Mouse (Mus musculus) hindbrain, embryonic 13.5 days (tissue): ENCODE results near the gene Gm10972. TPM values are rescaled to one million over a fixed set of nuclear protein-coding genes. Genes with fewer than 3 reads are reported as not detected.
"Not testable (repeated sequence)": the region's sequence is repeated elsewhere in the genome, so short reads cannot be mapped to it uniquely, and the experiment has no call there.

Experiments
- ATAC-seq: fragments of 200-750 bp; cut with Nextera tagmentation; 2 replicates; pipeline ENCODE4 v1.8.0; 2017; ENCODE audit warnings: moderate TSS enrichment; ENCODE audit not compliant: low FRiP score
- H3K27ac ChIP-seq: fragments of 300-500 bp; sonication (generic); 2 replicates; pipeline ENCODE4 v1.5.1; 2015; ENCODE audit warnings: inconsistent platforms, mild to moderate bottlenecking, moderate library complexity
- H3K27me3 ChIP-seq: fragments of 300-500 bp; sonication (generic); 2 replicates; pipeline ENCODE4 v1.6.1; 2015; ENCODE audit warnings: mild to moderate bottlenecking, inconsistent platforms
- H3K36me3 ChIP-seq: fragments of 300-500 bp; sonication (generic); 2 replicates; pipeline ENCODE4 v1.6.1; 2015; ENCODE audit warnings: mild to moderate bottlenecking, inconsistent platforms
- H3K4me1 ChIP-seq: fragments of 300-500 bp; sonication (generic); replicated peaks from 2 replicates; pipeline ENCODE4 v1.6.1; 2015; ENCODE audit warnings: inconsistent platforms
- H3K4me2 ChIP-seq: fragments of 300-500 bp; sonication (generic); 2 replicates; pipeline ENCODE4 v1.6.1; 2015; ENCODE audit warnings: inconsistent platforms, mild to moderate bottlenecking, moderate library complexity
- H3K4me3 ChIP-seq: fragments of 300-500 bp; sonication (generic); 2 replicates; pipeline ENCODE4 v1.5.1; 2015; ENCODE audit warnings: mild to moderate bottlenecking, inconsistent platforms
- H3K9ac ChIP-seq: fragments of 300-500 bp; sonication (generic); 2 replicates; pipeline ENCODE4 v1.6.1; 2015; ENCODE audit warnings: mild to moderate bottlenecking, inconsistent platforms
- H3K9me3 ChIP-seq: fragments of 300-500 bp; sonication (generic); 2 replicates; pipeline ENCODE4 v1.6.1; 2016; ENCODE audit warnings: inconsistent platforms
- WGBS: fragments of 180-500 bp; shearing (Covaris S2); methylation state at CpG from one replicate; pipeline ENCODE4 v1.1.7; 2015; 5-methylcytosine and 5-hydroxymethylcytosine counted together
- polyA plus RNA-seq: library from polyadenylated mRNA; unstranded; fragments of >200 nt; fragmentation: Nextera tagmentation; extraction: Ambion mirVana; gene quantifications from 2 replicates; pipeline ENCODE4 v1.2.1, GENCODE M21; 2015

Gene Gm10972
- polyA plus RNA-seq, 1 experiment from 2014 or later = not detected

- WGBS = 91% methylated on average over 10 of the region's 10 CpGs
- no peak for ATAC-seq
- no peak overlapping the region for H3K9ac ChIP-seq
- no peak overlapping the region for H3K4me2 ChIP-seq
- H3K27ac ChIP-seq = no peak overlapping the region
- no peaks in the 10 kb centered on the region for H3K27me3 ChIP-seq
- no peaks in the 10 kb centered on the region for H3K4me1 ChIP-seq
- H3K4me3 ChIP-seq = no peak overlapping the region
- no peaks in the 10 kb centered on the region for H3K9me3 ChIP-seq
- H3K36me3 ChIP-seq = no peaks in the 10 kb centered on the region
Observed at GRCm38 (mm10) chr3:94622550-94622949, 20.4 kb upstream of the Gm10972 start.

GRCm38 (mm10) chr3:94624281-94624680 lies 18.6 kb upstream of the Gm10972 start:
- 90% methylated on average over 4 of the region's 4 CpGs for WGBS
- no peak overlapping the region for H3K9ac ChIP-seq
- no peak overlapping the region for H3K4me3 ChIP-seq
- H3K4me1 ChIP-seq = no peaks in the 10 kb centered on the region
- H3K9me3 ChIP-seq = no peaks in the 10 kb centered on the region
- no peaks in the 10 kb centered on the region for H3K36me3 ChIP-seq
- H3K27ac ChIP-seq = no peak overlapping the region
- ATAC-seq = no peak
- no peak overlapping the region for H3K4me2 ChIP-seq
- no peaks in the 10 kb centered on the region for H3K27me3 ChIP-seq

GRCm38 (mm10) chr3:94628712-94629111 lies 14.2 kb upstream of the Gm10972 start:
- Histone ChIP-seq H3K9ac (no peak overlapping the region), H3K4me1 (no peaks in the 10 kb centered on the region), H3K9me3 (no peaks in the 10 kb centered on the region), H3K4me2 (no peak overlapping the region), H3K27me3 (no peaks in the 10 kb centered on the region), H3K27ac (no peak overlapping the region), H3K36me3 (no peaks in the 10 kb centered on the region), H3K4me3 (no peak overlapping the region)
- no peak for ATAC-seq
- 93% methylated on average over 5 of the region's 5 CpGs for WGBS

- Histone ChIP-seq H3K4me1 (no peaks in the 10 kb centered on the region), H3K4me2 (no peak overlapping the region), H3K9ac (no peak overlapping the region), H3K36me3 (no peaks in the 10 kb centered on the region), H3K4me3 (no peak overlapping the region), H3K27ac (no peak overlapping the region), H3K27me3 (no peaks in the 10 kb centered on the region), H3K9me3 (no peaks in the 10 kb centered on the region)
- ATAC-seq = no peak
- WGBS = 83% methylated on average over 3 of the region's 3 CpGs
Observed at GRCm38 (mm10) chr3:94629876-94630275, 13.0 kb upstream of the Gm10972 start.

- WGBS = 62% methylated on average over 6 of the region's 6 CpGs
- H3K27me3 ChIP-seq = no peaks in the 10 kb centered on the region
- H3K36me3 ChIP-seq = no peaks in the 10 kb centered on the region
- H3K9me3 ChIP-seq = no peaks in the 10 kb centered on the region
- no peak overlapping the region for H3K27ac ChIP-seq
- ATAC-seq = no peak
- no peak overlapping the region for H3K9ac ChIP-seq
- no peak overlapping the region for H3K4me3 ChIP-seq
- no peak overlapping the region for H3K4me2 ChIP-seq
- H3K4me1 ChIP-seq = peaks cover 4% of the 10 kb centered on the region; the same call in 1 of the 2 replicates
Observed at GRCm38 (mm10) chr3:94648755-94649590, 6.1 kb downstream of the Gm10972 start.

- Histone ChIP-seq H3K27ac (no peak overlapping the region), H3K9ac (no peak overlapping the region), H3K4me2 (no peak overlapping the region), H3K9me3 (no peaks in the 10 kb centered on the region), H3K4me1 (peaks cover 4% of the 10 kb centered on the region; the same call in 1 of the 2 replicates), H3K36me3 (no peaks in the 10 kb centered on the region), H3K4me3 (no peak overlapping the region), H3K27me3 (no peaks in the 10 kb centered on the region)
- ATAC-seq = no peak
- WGBS = 88% methylated on average over 7 of the region's 7 CpGs
Observed at GRCm38 (mm10) chr3:94650409-94650808, 7.5 kb downstream of the Gm10972 start.

GRCm38 (mm10) chr3:94653967-94654366 lies 11.1 kb downstream of the Gm10972 start:
- whole genome bisulfite sequencing = 82% methylated on average over 1 of the region's 1 CpGs
- peaks cover 14% of the 10 kb centered on the region for H3K27me3 ChIP-seq
- not testable (repeated sequence) for H3K4me3 ChIP-seq, H3K4me1 ChIP-seq, H3K9ac ChIP-seq, H3K36me3 ChIP-seq, H3K27ac ChIP-seq, H3K9me3 ChIP-seq, ATAC-seq, H3K4me2 ChIP-seq

- Histone ChIP-seq H3K4me3 (peak overlapping the region; percentile 40), H3K4me2 (peak overlapping the region; percentile 60), H3K9ac (peak overlapping the region; percentile 46; the same call in 1 of the 2 replicates), H3K27me3 (peaks cover 25% of the 10 kb centered on the region)
- H3K27ac ChIP-seq, H3K9me3 ChIP-seq, H3K4me1 ChIP-seq, H3K36me3 ChIP-seq: not testable (repeated sequence)
- WGBS = 3% methylated on average over 24 of the region's 47 CpGs
- ATAC-seq = peak; percentile 81
Observed at GRCm38 (mm10) chr3:94657852-94658739, 15.2 kb downstream of the Gm10972 start.

- H3K4me2 ChIP-seq = peak within 1 kb of the TSS; percentile 60
- peak; percentile 93 for ATAC-seq
- not testable (repeated sequence) for H3K4me1 ChIP-seq, H3K27ac ChIP-seq, H3K36me3 ChIP-seq, H3K9me3 ChIP-seq
- peak within 1 kb of the TSS; percentile 40 for H3K4me3 ChIP-seq
- under 1% methylated on average over 18 of the region's 33 CpGs for WGBS
- H3K9ac ChIP-seq = peak within 1 kb of the TSS; percentile 46; the same call in 1 of the 2 replicates
- H3K27me3 ChIP-seq = peaks cover 25% of the 10 kb centered on the region
Observed at GRCm38 (mm10) chr3:94658740-94659095, 15.8 kb downstream of the Gm10972 start, which contains the start of gene Tuft1. Gene Tuft1 (minus strand): TSS chr3:94658872.

GRCm38 (mm10) chr3:94659142-94659748 lies 16.3 kb downstream of the Gm10972 start:
- 30% methylated on average over 8 of the region's 10 CpGs for WGBS

GRCm38 (mm10) chr3:94660841-94661240 lies 17.9 kb downstream of the Gm10972 start:
- not testable (repeated sequence) for H3K4me3 ChIP-seq, ATAC-seq, H3K9ac ChIP-seq, H3K4me1 ChIP-seq, H3K27ac ChIP-seq, H3K4me2 ChIP-seq, H3K9me3 ChIP-seq, H3K36me3 ChIP-seq
- 91% methylated on average over 2 of the region's 2 CpGs for WGBS
- peaks cover 25% of the 10 kb centered on the region for H3K27me3 ChIP-seq

More at GRCm38 (mm10) chr3:94659142-94659748, 16.3 kb downstream of the Gm10972 start:
- not testable (repeated sequence) for H3K9ac ChIP-seq, H3K36me3 ChIP-seq, H3K4me1 ChIP-seq, H3K27ac ChIP-seq, H3K9me3 ChIP-seq
- H3K4me2 ChIP-seq = peak overlapping the region; percentile 41
- H3K4me3 ChIP-seq = peak overlapping the region; percentile 15; the same call in 1 of the 2 replicates
- peaks cover 25% of the 10 kb centered on the region for H3K27me3 ChIP-seq
- ATAC-seq = peak; percentile 76
